Mouse (Mus musculus) erythroblast, embryonic 14.5 days (primary cell): ENCODE data around the gene Plekhg1.

ENCODE experiments used
- GATA1 ChIP-seq: IDR thresholded peaks from 2 replicates; pipeline ENCODE4 v1.6.1; 2012; ENCODE audit warnings: low read length, inconsistent platforms, mixed read lengths
- TAL1 ChIP-seq: IDR thresholded peaks from 3 replicates; pipeline ENCODE4 v1.6.1; 2012; ENCODE audit warnings: low read length, inconsistent platforms, mixed read lengths

- TF ChIP-seq TAL1 (no peak), GATA1 (no peak)
Observed at GRCm38 (mm10) chr10:3696727-3697348, 43.3 kb upstream of the Plekhg1 start.
